Mouse (Mus musculus) G1E (cell line): ENCODE data around the gene Ntan1. TPM values are rescaled to one million over a fixed set of nuclear protein-coding genes. Genes with fewer than 3 reads are reported as not detected.

Source experiments
- ATAC-seq: 2 replicates; pipeline ENCODE4 v1.8.0; 2016; ENCODE audit warnings: mild to moderate bottlenecking; ENCODE audit not compliant: insufficient number of reproducible peaks, poor library complexity, low FRiP score, severe bottlenecking; ENCODE audit errors: extremely low read depth
- DNase-seq: peaks from one replicate; pipeline ENCODE4 v3.0.0; 2012; ENCODE audit warnings: low spot score
- H3K27me3 ChIP-seq: 2 replicates; pipeline ENCODE4 v1.6.1; 2012; ENCODE audit warnings: mild to moderate bottlenecking, low read length, inconsistent platforms; ENCODE audit not compliant: insufficient read depth
- H3K36me3 ChIP-seq: replicated peaks from 2 replicates; pipeline ENCODE3; 2012; ENCODE audit warnings: mild to moderate bottlenecking, inconsistent platforms
- H3K4me1 ChIP-seq: 2 replicates; pipeline ENCODE4 v1.6.1; 2012; ENCODE audit warnings: low read depth, low read length, inconsistent platforms, mixed read lengths; ENCODE audit not compliant: insufficient read depth
- H3K4me3 ChIP-seq: 2 replicates; pipeline ENCODE4 v1.5.1; 2012; ENCODE audit warnings: low read depth, mild to moderate bottlenecking, inconsistent platforms, low read length, moderate library complexity, mixed read lengths
- H3K9me3 ChIP-seq: replicated peaks from 2 replicates; pipeline ENCODE4 v1.6.1; 2012; ENCODE audit warnings: inconsistent platforms
- CTCF ChIP-seq: IDR thresholded peaks from 2 replicates; pipeline ENCODE4 v1.5.1; 2012; ENCODE audit warnings: low read depth, low read length, inconsistent platforms, mixed read lengths
- GATA1 ChIP-seq: IDR thresholded peaks from 2 replicates; pipeline ENCODE4 v1.6.1; 2012; ENCODE audit warnings: borderline replicate concordance, low read length, inconsistent platforms, mixed read lengths
- GATA2 ChIP-seq: IDR thresholded peaks from 2 replicates; pipeline ENCODE4 v1.6.1; 2012; ENCODE audit warnings: low read depth, low read length, inconsistent platforms, borderline replicate concordance
- POLR2AphosphoS5 ChIP-seq: IDR thresholded peaks from 2 replicates; pipeline ENCODE4 v1.6.1; 2012; ENCODE audit warnings: low read depth, low read length, inconsistent platforms; ENCODE audit not compliant: insufficient replicate concordance
- TAL1 ChIP-seq: conservative IDR thresholded peaks from 2 replicates; pipeline ENCODE4 v1.6.1; 2012; ENCODE audit warnings: low read depth, low read length, inconsistent platforms, mixed read lengths
- polyA plus RNA-seq: library from polyadenylated mRNA; stranded (reverse); fragments of >175 nt; gene quantifications from 2 replicates; pipeline ENCODE4 v1.2.3, GENCODE M21; 2012
- total RNA-seq, 2 experiments: library from RNA; stranded (forward) in 1 of 2; stranded (reverse) in 1 of 2; fragments of 200-1000 nt in 1 of 2; fragments of >200 nt in 1 of 2; fragmentation: Nextera tagmentation in 1 of 2; gene quantifications; 2 replicates each; pipeline ENCODE4 v1.2.3; 2014 to 2017

Ntan1 gene
- total and polyA plus RNA-seq, 3 experiments: 9.2 to 39.7 (median 36.5) TPM

GRCm38 (mm10) chr16:13826511-13826910 is 7.9 kb downstream of the Ntan1 start:
- no peak for TF ChIP-seq CTCF
- TF ChIP-seq GATA1: no peak
- no peak for TF ChIP-seq POLR2AphosphoS5
- no peak for TF ChIP-seq GATA2
- TF ChIP-seq TAL1: no peak

GRCm38 (mm10) chr16:13830444-13830843 is 11.8 kb downstream of the Ntan1 start:
- TF ChIP-seq POLR2AphosphoS5 (no peak), GATA2 (no peak), GATA1 (no peak), TAL1 (no peak), CTCF (no peak)
- ATAC-seq: no peak
- Histone ChIP-seq H3K27me3 (no peaks in the 10 kb centered on the region), H3K4me1 (peaks cover 10% of the 10 kb centered on the region), H3K36me3 (peaks cover 93% of the 10 kb centered on the region), H3K4me3 (no peak overlapping the region), H3K9me3 (no peaks in the 10 kb centered on the region)
- no peak for DNase-seq

More at GRCm38 (mm10) chr16:13826511-13826910, 7.9 kb downstream of the Ntan1 start:
- Histone ChIP-seq H3K36me3 (peaks cover 76% of the 10 kb centered on the region), H3K9me3 (no peaks in the 10 kb centered on the region), H3K4me3 (no peak overlapping the region), H3K4me1 (peaks cover 23% of the 10 kb centered on the region), H3K27me3 (no peaks in the 10 kb centered on the region)
- no peak for DNase-seq
- ATAC-seq: no peak

GRCm38 (mm10) chr16:13831606-13832005 is 13.0 kb downstream of the Ntan1 start:
- DNase-seq (no peak), ATAC-seq (no peak)
- Histone ChIP-seq H3K9me3 (no peaks in the 10 kb centered on the region), H3K36me3 (peaks cover 94% of the 10 kb centered on the region), H3K4me1 (no peaks in the 10 kb centered on the region; the same call in 1 of the 2 replicates), H3K4me3 (no peak overlapping the region), H3K27me3 (no peaks in the 10 kb centered on the region)
- TF ChIP-seq GATA1 (no peak), GATA2 (no peak), CTCF (no peak), TAL1 (no peak), POLR2AphosphoS5 (no peak)

GRCm38 (mm10) chr16:13834382-13834781 is 15.7 kb downstream of the Ntan1 start:
- H3K4me3 ChIP-seq: no peak overlapping the region
- peaks cover 94% of the 10 kb centered on the region for H3K36me3 ChIP-seq
- no peaks in the 10 kb centered on the region; the same call in 1 of the 2 replicates for H3K4me1 ChIP-seq
- DNase-seq: no peak
- no peaks in the 10 kb centered on the region for H3K9me3 ChIP-seq
- ATAC-seq: no peak
- H3K27me3 ChIP-seq: no peaks in the 10 kb centered on the region
- TF ChIP-seq GATA1 (no peak), GATA2 (no peak), CTCF (no peak), POLR2AphosphoS5 (no peak), TAL1 (no peak)

GRCm38 (mm10) chr16:13840056-13840455 is 21.4 kb downstream of the Ntan1 start:
- DNase-seq: no peak
- Histone ChIP-seq H3K27me3 (no peaks in the 10 kb centered on the region), H3K4me1 (no peaks in the 10 kb centered on the region), H3K9me3 (no peaks in the 10 kb centered on the region), H3K36me3 (peaks cover 88% of the 10 kb centered on the region), H3K4me3 (no peak overlapping the region)
- TF ChIP-seq CTCF: no peak
- no peak for TF ChIP-seq POLR2AphosphoS5
- TF ChIP-seq GATA1: no peak
- no peak for TF ChIP-seq GATA2
- TF ChIP-seq TAL1: no peak
- no peak for ATAC-seq

- no peak for ATAC-seq
- Histone ChIP-seq H3K9me3 (no peaks in the 10 kb centered on the region), H3K4me3 (no peak overlapping the region), H3K27me3 (no peaks in the 10 kb centered on the region), H3K36me3 (peaks cover 88% of the 10 kb centered on the region), H3K4me1 (no peaks in the 10 kb centered on the region)
- TF ChIP-seq GATA2 (no peak), POLR2AphosphoS5 (no peak), TAL1 (no peak), CTCF (no peak), GATA1 (no peak)
- no peak for DNase-seq
These were observed 22.3 kb downstream of the Ntan1 start for GRCm38 (mm10) chr16:13840956-13841355.

- Histone ChIP-seq H3K36me3 (peaks cover 61% of the 10 kb centered on the region), H3K27me3 (no peaks in the 10 kb centered on the region), H3K9me3 (no peaks in the 10 kb centered on the region), H3K4me1 (peaks cover 28% of the 10 kb centered on the region), H3K4me3 (no peak overlapping the region)
- DNase-seq (no peak), ATAC-seq (no peak)
- TF ChIP-seq TAL1 (no peak), GATA1 (no peak), GATA2 (no peak), POLR2AphosphoS5 (no peak), CTCF (no peak)
These were observed 26.4 kb downstream of the Ntan1 start for GRCm38 (mm10) chr16:13845031-13845430.
